Mouse (Mus musculus): ENCODE data around the gene Hist2h2be. TPM values are rescaled to one million over a fixed set of nuclear protein-coding genes. Genes with fewer than 3 reads are reported as not detected.
A peak's percentile ranks its signal among the peaks of the same experiment; 100 is the strongest.
"Not testable (repeated sequence)": the region's sequence is repeated elsewhere in the genome, so short reads cannot be mapped to it uniquely, and the experiment has no call there.

Gene Hist2h2be
- total RNA-seq, 4 experiments from 2014 or later, result 4.3 to 5.9 (median 5.2) TPM

DNA sequence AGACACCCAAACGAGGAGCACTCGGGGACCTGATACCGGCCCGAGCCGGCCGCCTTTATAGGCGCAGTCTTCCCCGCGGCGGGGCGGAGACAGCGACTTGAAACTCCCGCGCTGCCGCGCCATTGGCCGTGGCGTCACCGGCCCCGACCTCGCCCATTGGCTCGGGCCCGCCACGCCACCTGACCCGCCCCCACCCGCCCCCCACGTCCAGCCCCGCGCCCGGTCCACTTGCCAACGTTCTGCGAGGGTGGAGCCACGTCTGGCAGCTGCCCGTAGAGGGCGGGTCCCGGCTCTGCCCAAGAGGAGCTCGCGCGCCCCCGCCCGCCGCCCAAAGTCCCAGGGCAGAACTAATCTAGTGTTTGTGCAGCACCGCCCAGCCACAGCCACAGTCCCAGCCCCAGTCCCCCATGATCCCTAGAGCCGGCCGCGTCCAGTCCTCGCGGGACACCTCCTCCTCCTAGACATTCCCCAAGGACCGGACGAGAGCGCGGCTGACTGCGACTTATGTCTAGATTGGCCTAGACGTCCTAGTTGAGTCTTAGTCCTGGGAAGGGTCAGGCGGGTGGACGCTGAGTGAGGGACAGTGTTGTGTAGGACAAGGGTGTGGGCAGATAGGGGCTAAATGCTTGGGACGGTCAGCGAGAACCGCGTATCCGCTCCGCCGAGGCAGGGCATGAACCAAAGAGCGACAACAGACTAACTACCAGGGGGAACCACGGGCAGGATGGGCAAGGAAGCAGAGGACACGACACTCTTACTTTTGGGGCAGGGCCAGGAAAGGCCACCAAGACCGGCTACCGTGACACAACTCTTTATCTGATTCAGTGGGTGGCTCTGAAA is 18.3 kb downstream of the Hist2h2be start, which contains the start of gene Hist2h3c2:
Hist2h3c2 (minus strand) TSS at position 174 of the 840 bp plus-strand sequence.
- peak in 1 of 2 experiments; percentile 24 for DNase-seq (ENCODE audit: low spot score in 2 of 2)

DNA sequence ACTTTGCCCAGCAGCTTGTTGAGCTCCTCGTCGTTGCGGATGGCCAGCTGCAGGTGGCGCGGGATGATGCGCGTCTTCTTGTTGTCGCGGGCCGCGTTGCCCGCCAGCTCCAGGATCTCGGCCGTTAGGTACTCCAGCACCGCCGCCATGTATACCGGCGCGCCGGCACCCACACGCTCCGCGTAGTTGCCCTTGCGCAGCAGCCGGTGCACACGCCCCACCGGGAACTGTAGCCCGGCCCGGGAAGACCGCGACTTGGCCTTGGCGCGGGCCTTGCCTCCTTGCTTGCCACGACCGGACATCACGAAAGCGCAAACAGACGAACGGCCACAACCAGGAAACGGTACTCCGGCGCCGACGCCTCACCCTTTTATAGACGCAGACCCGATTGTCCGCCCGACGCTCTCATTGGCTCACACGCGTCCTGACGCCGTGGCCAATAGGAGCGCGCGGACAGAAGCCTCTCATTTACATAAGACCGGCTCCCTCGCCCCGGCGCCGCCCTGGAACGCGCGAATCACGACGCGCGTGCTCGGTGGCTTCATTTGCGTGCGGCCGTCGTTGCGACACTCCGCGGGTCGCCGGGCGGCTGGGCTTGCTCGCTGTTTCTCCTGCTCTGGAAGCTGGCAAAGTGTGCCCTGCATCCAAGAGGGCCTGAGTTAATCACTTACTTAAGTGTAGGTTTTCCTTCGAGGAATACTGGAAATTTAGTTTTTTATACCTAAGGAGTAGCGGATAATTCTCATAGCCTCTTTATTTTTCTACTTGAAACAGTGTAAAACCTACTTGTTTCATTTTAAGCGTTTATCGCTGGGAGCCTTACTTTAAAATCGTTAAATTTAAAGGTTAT is 19.3 kb downstream of the Hist2h2be start, which contains the start of gene Hist2h2aa2:
Hist2h2aa2 (minus strand) TSS at position 328 of the 850 bp plus-strand sequence.
- DNase-seq (ENCODE audit: low spot score in 2 of 2), result peak; percentile 86 to 93

DNA sequence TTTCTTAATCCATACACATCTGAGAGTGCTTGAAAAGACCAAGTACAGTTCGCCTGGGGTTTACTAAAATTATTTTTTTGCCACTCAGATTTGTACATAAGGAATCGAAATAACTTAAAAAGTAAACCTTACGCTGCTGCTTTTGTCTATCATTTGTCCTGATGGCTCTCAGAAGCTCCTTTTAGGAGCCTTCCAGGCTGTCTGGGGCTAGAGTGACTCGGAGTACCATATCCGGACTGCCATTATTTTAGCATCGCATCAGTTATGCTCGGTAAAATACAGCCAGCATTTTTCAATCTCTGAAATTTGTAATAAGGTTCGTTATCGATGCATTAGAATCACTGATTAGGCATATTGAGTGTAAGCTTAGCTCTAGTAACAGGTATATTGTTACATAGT is 19.9 kb downstream of the Hist2h2be start:
- DNase-seq (ENCODE audit: low spot score in 2 of 2), result no peak

DNA sequence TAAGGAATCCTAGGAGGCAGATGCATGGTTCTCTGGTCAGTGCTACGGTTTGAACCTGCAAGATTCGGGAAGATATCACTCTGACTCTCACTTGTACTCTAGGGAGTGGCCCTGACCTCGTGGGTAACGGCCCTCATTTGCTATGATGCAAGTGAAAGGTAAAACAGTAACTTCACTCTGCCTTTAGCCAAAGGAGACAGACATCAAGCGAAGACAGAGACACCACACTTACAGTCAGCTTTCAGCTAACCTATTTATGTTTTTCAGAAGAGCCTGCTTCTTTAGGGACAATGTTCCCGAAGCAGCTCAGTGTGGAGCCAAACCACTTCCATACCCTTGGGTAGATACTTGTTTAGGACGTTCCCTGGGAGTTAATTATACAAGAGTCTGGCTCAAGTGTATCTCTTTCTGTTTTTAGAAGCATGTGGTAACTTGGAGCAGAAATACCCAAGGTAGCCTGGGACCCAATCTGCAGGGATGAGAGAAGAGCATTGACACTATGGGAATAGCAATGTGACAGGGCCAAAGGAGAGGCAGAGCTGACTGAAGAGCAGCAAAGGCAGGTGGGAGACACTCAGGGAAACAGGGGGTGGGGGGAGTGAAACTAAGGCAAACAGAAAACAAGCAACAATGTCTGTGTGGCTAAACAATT is 23.1 kb downstream of the Hist2h2be start:
- DNase-seq (ENCODE audit: low spot score in 2 of 2), result no peak

DNA sequence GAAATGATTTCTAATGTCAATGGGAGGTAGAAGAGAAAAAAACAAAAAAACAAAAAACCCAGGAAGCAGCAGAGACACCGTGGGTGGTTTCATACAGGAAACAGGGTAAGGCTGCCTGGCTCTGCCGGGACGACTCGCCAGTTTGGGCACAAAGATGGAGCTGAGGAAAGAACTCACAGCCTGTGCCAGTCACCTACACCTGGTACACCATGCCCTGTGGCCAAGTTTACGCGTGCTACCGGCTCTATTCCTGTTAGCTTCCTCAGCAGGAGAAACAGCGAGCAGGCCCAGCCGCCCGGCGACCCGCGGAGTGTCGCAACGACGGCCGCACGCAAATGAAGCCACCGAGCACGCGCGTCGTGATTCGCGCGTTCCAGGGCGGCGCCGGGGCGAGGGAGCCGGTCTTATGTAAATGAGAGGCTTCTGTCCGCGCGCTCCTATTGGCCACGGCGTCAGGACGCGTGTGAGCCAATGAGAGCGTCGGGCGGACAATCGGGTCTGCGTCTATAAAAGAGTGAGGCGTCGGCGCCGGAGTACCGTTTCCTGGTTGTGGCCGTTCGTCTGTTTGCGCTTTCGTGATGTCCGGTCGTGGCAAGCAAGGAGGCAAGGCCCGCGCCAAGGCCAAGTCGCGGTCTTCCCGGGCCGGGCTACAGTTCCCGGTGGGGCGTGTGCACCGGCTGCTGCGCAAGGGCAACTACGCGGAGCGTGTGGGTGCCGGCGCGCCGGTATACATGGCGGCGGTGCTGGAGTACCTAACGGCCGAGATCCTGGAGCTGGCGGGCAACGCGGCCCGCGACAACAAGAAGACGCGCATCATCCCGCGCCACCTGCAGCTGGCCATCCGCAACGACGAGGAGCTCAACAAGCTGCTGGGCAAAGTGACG is 24.3 kb downstream of the Hist2h2be start, which contains the start of gene Hist2h2aa1:
Hist2h2aa1 (plus strand) TSS at position 495 of the 884 bp plus-strand sequence.
- DNase-seq (ENCODE audit: low spot score in 2 of 2), result peak; percentile 81 to 89

DNA sequence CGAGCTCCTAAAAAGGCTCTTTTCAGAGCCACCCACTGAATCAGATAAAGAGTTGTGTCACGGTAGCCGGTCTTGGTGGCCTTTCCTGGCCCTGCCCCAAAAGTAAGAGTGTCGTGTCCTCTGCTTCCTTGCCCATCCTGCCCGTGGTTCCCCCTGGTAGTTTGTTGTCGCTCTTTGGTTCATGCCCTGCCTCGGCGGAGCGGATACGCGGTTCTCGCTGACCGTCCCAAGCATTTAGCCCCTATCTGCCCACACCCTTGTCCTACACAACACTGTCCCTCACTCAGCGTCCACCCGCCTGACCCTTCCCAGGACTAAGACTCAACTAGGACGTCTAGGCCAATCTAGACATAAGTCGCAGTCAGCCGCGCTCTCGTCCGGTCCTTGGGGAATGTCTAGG is 25.1 kb downstream of the Hist2h2be start:
- DNase-seq (ENCODE audit: low spot score in 2 of 2), result not testable (repeated sequence)

DNA sequence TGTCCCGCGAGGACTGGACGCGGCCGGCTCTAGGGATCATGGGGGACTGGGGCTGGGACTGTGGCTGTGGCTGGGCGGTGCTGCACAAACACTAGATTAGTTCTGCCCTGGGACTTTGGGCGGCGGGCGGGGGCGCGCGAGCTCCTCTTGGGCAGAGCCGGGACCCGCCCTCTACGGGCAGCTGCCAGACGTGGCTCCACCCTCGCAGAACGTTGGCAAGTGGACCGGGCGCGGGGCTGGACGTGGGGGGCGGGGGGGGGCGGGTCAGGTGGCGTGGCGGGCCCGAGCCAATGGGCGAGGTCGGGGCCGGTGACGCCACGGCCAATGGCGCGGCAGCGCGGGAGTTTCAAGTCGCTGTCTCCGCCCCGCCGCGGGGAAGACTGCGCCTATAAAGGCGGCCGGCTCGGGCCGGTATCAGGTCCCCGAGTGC is 25.5 kb downstream of the Hist2h2be start, which contains the start of gene Hist2h3c1:
Hist2h3c1 (plus strand) TSS at position 259 of the 430 bp plus-strand sequence.
- DNase-seq (ENCODE audit: low spot score in 2 of 2), result not testable (repeated sequence)

DNA sequence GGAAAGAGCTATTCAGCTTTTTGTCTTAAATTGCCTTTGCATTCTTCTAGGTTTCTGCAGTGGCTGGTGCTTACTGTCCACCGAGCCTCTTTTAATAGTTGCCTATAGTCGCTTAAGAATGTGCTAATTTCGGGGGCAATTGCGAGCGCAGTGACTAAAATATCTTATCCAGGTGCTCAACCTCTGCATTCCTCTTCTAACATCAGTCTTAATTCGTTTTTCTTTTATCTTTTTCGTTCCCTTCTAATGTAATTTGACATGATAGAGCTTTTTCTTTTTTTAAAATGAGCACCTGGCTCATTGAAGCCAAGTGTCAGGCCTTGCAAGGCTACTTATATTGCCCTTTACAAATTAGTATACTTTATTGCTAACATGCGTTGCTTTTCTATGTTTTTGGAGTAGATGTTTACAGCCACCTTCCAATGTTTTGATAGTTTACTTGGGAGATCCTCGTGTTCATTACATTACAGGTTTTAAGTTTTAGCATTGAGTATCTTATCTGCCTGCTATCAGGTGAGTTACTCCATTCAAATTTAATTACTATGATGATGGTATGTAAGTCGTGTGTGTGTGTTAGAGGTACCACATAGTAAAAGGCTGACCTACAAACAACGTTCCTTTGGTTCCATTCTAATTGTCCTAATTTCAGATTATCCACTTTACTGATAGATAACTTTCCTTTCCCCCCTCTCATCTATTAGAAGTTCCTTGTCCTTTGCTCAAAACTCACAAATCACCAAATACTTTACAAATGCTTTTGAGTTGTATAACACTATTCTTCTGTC is 26.6 kb downstream of the Hist2h2be start:
- no peak for DNase-seq (ENCODE audit: low spot score in 2 of 2)

DNA sequence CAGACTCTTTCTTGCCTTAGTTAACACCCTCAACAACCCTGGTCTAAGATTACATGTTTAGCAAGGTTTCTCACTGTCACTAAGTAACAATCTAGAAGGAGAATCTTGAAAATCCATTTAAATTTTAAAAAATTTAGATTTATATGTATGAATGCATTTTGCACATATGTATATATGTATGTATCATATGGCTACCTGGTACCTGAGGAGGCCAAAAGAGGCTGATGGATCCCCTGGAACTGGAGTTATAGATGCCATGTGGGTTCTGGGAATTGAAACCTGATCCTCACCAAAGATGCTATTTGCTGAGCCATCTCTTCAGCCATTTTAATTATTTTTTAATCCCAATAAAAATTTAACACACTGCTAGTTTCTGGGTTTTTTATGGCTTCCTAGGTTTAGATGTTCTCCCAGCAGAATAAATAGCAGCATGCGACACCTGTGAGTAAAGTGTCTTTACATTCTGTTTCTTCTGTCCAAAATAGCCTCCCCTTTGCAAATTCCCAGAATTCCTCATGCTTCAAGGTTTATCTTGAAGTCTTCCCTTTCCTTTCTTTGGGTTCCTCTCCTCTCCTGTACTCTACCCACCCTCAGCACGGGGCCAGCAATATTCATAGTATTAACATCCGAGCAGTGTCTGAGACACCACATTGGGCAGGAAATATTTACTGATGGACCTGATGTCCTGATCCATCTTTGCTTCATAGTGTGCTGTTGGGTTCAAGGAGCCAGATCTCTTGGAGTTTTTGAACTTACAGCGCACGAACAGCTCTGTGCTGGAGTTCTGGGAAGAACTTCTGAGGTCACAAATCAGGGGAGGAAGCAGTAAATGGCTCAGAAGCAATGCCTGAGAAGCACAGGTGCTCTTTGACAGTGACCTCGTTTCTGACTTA is 27.5 kb downstream of the Hist2h2be start:
- no peak for DNase-seq (ENCODE audit: low spot score in 2 of 2)

DNA sequence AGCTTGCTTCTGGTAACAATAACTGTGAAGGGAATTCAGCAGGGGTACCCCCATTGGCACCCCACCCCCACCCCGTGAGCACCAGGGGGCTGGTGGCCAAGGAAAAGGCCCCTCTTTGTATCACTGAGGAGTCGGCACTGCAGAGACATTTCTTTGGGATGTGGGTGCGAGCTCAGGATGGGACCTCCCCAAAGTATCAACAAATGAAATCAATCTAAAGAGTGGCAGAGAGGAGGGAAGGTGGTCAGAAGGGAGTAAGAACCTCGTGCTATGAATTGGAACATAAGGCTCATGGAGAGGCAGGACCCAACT is 28.1 kb downstream of the Hist2h2be start:
- no peak for DNase-seq (ENCODE audit: low spot score in 2 of 2)

DNA sequence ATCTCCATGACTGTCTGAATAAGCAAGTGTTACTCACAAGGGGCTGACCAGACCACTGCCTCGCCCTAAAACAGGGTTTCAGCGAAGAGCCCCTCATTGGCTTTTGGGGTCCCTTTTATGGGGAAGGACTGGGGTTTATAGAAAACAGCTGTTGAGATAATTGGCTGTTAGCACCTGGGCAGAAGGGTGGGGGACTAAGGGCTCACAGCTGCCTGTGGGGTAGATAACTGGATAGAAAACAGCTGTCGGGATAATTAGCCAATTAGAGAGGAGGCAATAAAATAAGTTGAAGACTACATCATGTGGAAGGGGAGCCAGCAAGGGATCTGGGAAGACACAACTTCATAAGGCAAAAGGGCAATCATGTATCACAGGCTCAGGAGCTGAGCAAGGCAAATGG is 30.0 kb downstream of the Hist2h2be start:
- no peak for DNase-seq (ENCODE audit: low spot score in 2 of 2)

DNA sequence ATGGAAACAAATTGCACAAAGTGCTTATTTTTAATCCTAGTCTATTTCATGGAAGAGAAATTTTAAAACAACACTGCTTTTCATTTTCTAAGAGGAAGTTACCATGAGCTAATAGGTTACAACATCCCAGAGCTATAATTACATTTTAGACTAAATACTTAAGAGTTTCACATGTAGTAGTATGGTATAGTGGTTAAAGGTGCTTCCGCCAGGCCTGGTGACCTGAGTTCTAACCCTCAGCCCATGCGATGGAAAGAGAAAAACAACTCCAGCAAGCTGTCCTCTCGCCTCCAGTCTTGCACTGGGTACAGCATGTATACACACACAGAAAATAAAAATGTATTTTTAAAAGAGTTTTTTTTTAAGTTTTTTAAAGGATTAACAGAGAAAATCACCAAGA is 30.9 kb downstream of the Hist2h2be start:
- no peak for DNase-seq (ENCODE audit: low spot score in 2 of 2)

DNA sequence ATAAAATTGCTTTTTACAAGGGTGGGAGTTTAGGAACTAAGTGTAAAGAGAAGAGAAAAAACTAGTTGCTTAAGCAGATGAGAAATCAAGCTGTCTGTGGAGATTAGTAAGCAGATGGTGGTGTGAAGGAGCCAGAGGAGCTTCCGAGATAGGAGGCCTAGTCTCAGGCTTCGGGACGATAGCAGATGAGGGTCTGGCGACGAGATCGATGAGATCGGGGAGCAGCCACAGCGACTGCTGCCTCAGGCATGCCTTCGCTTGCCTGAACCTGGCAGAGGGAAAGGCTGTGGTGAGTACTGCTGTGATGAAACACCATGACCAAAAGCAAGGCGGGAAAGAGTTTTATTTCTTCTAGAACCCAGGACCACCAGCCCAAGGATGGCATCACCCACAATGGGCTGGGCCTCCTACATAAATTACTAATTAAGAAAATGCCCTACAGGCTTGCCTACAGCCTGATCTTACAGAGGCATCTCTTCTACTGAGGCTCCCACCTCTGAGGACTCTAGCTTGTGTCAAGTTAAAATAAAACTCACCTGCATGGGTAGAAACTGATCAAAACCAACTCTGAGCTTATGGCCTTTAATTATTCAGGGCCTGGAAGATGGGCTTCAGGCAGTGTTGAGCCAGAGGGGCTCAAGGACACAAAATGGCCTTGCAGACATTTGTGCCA is 33.9 kb downstream of the Hist2h2be start:
- DNase-seq (ENCODE audit: low spot score in 2 of 2), result no peak

DNA sequence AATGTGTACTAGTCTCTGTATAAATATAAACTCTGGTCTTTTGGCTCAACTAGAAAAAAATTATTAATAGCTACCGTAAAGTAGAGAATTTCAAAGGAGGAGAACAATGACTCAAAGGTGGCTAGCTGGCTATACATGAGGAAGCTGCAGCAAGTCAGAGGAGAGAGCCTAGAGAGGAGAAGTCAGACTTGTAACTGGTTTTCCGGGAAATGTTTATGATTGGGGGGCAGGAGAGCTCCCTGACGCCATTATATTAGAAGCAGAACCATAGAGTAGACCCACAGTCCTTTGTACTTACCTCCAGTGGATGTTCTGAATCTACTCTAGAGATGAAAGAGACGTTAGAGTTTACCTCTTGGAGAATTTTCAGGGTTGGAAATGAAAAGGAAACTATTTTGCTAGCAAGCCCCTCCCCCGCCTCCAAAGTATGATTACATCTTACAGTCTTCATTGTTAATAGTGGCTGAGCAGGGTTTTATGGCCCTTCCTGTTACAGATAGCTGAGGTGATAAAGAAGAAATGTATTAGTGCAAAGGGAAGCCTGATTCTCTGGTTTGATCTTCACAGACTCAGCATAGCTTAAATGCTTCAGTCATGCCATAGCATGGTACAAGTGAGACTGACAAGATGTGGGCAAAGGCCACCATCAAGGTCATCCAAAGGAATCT is 35.1 kb downstream of the Hist2h2be start:
- no peak for DNase-seq (ENCODE audit: low spot score in 2 of 2)

DNA sequence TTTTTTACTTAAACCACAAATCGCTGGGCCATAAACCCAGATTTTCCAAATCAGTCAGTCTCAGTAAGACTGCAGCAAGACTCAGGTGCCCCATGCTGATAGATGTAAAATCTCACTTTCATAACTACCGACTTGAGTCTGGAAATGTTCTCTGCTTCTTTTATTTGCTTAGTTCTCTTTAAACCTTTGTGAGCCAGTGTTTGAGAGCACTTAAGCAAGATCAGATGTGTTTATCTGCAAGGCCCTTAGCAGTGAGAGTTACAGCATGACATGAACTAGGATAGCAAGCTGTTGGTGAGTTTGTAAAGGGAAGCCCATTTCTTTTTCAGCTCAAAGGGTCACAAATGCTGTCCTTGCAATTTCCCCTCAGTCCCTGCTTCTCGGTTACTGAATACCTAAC is 36.3 kb downstream of the Hist2h2be start:
- DNase-seq (ENCODE audit: low spot score in 2 of 2), result no peak

DNA sequence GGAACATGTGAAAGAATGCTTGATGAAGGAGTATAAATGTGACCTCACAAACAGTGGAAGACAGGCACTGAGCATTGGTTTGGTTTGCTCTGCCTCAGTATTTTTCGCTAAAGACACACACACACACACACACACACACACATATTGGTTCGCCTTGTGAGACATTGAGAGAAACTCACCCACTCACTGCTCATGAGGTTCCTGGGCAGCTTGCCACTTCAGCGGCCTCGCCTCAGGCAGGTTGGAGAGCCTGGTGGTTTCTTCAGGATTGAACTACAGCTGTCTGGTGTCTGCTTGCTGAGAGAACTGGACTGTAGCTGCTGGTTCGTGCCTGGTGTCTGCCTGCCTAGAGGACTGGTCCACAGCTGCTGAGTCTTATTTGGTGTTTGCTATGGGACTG is 39.3 kb downstream of the Hist2h2be start:
- DNase-seq (ENCODE audit: low spot score in 2 of 2), result no peak

DNA sequence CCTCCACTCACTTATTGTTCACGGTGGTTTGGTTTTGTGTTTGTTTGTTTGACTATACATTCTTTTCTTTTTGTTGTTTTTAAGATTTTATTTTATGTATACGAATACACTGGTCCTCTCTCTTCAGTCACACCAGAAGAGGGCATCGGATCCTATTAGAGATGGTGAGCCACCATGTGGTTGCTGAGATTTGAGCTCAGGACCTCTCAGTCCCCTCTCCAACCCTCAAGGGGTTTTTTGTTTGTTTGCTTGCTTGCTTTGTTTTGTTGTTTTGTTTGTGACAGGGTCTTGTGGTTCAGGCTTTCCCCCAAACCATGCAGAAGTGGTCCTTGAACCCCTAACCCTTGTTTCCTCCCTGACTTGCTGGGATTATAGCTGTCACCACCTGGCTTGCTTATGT is 40.7 kb downstream of the Hist2h2be start:
- DNase-seq (ENCODE audit: low spot score in 2 of 2), result no peak

Data from gastrocnemius, adult 8-10 months (tissue).